Comparison of ENCODE assay signal across 9 mouse cellular contexts in the genomic region with DNA sequence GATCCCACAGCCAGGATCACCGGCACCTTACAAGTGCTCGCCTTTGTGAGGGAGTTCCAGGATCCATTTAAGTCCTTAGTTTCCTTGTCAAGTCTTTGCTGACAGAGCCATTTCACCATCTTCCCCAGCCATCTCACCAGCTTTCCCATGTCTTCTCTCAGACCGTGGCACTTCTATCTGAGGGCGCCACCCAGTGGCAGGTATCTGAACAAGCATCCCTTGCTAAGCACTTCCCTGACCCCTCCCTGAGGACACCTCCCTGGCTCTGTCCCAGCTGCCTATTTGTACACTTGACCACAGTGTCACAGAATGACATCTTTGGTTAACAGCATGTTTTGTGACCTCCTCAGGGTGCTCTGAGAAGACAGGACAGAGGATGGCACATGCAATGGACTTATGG. TPM values are rescaled to one million over a fixed set of nuclear protein-coding genes. Genes with fewer than 3 reads are reported as not detected.
DNase-seq lines count a peak whose midpoint lies in the region; ATAC-seq lines count a peak whose summit lies in the region.
"Had no signal": no experiment of that assay in that cellular context is flagged by ENCODE, and none has a peak within 500 bp of the region (broad histone marks: within the 10 kb centered on the region; RNA-seq: fewer than 3 reads in every experiment).

No protein-coding gene starts in this region.

- no peak overlapping the region for H3K9ac ChIP-seq in neural tube, embryonic 15.5 days (replicated peaks)
- H3K9ac ChIP-seq in heart, embryonic 14.5 days (ENCODE audit: low read length), result no peak overlapping the region
- H3K9ac ChIP-seq in hindbrain, embryonic 16.5 days (ENCODE audit: low read depth, low read length), result no peak overlapping the region
- H3K9ac ChIP-seq: midbrain, embryonic 12.5 days had no signal

- H3K27ac ChIP-seq in neural tube, embryonic 15.5 days (replicated peaks), result no peak overlapping the region
- no peak overlapping the region for H3K27ac ChIP-seq in heart, embryonic 14.5 days (replicated peaks in 1 of 2; ENCODE audit: control insufficient read depth in 1 of 2, insufficient read depth in 1 of 2, low read depth in 2 of 2, low read length in 2 of 2)
- H3K27ac ChIP-seq in limb, embryonic 10.5 days, result no peak overlapping the region
- H3K27ac ChIP-seq in hindbrain, embryonic 16.5 days (ENCODE audit: low read depth, low read length), result no peak overlapping the region
- H3K27ac ChIP-seq: midbrain, embryonic 12.5 days had no signal

- H3K4me2 ChIP-seq in neural tube, embryonic 15.5 days, result no peak overlapping the region
- H3K4me2 ChIP-seq in heart, embryonic 14.5 days (ENCODE audit: low read length), result no peak overlapping the region
- no peak overlapping the region for H3K4me2 ChIP-seq in hindbrain, embryonic 16.5 days (ENCODE audit: low read length)
- H3K4me2 ChIP-seq: midbrain, embryonic 12.5 days had no signal

- 19% methylated on average over 4 of the region's 4 CpGs for WGBS in neural tube, embryonic 15.5 days
- 14% methylated on average over 4 of the region's 4 CpGs for WGBS in heart, embryonic 14.5 days
- WGBS in limb, embryonic 10.5 days, result 25% methylated on average over 4 of the region's 4 CpGs
- WGBS in hindbrain, embryonic 16.5 days, result 31% methylated on average over 4 of the region's 4 CpGs

- no peak overlapping the region for H3K4me3 ChIP-seq in neural tube, embryonic 15.5 days (replicated peaks)
- H3K4me3 ChIP-seq in heart, embryonic 14.5 days (ENCODE audit: control insufficient read depth in 1 of 2, insufficient read depth in 1 of 2, low read depth in 1 of 2, low read length in 2 of 2), result no peak overlapping the region
- no peak overlapping the region for H3K4me3 ChIP-seq in limb, embryonic 10.5 days
- no peak overlapping the region for H3K4me3 ChIP-seq in hindbrain, embryonic 16.5 days (ENCODE audit: low read length)
- H3K4me3 ChIP-seq: midbrain, embryonic 12.5 days had no signal

- H3K4me1 ChIP-seq in neural tube, embryonic 15.5 days, result no peaks in the 10 kb centered on the region
- no peaks in the 10 kb centered on the region for H3K4me1 ChIP-seq in heart, embryonic 14.5 days (ENCODE audit: control insufficient read depth in 2 of 2, insufficient read depth in 2 of 2, low read length in 2 of 2)
- peaks cover 3% of the 10 kb centered on the region; the same call in 1 of the 2 replicates for H3K4me1 ChIP-seq in limb, embryonic 10.5 days
- H3K4me1 ChIP-seq in hindbrain, embryonic 16.5 days (ENCODE audit: control insufficient read depth, insufficient read depth, low read depth, low read length), result no peaks in the 10 kb centered on the region
- H3K4me1 ChIP-seq: midbrain, embryonic 12.5 days had no signal

- H3K9me3 ChIP-seq in neural tube, embryonic 15.5 days (replicated peaks), result no peaks in the 10 kb centered on the region
- no peaks in the 10 kb centered on the region for H3K9me3 ChIP-seq in heart, embryonic 14.5 days (ENCODE audit: control insufficient read depth, low read length)
- no peaks in the 10 kb centered on the region for H3K9me3 ChIP-seq in limb, embryonic 10.5 days (replicated peaks)
- H3K9me3 ChIP-seq in hindbrain, embryonic 16.5 days (ENCODE audit: control insufficient read depth, low read length), result no peaks in the 10 kb centered on the region
- H3K9me3 ChIP-seq: midbrain, embryonic 12.5 days had no signal

- H3K27me3 ChIP-seq in neural tube, embryonic 15.5 days (replicated peaks), result no peaks in the 10 kb centered on the region; the same call in 1 of the 2 replicates
- H3K27me3 ChIP-seq in heart, embryonic 14.5 days (ENCODE audit: control insufficient read depth, insufficient read depth, low read length), result peaks cover 36% of the 10 kb centered on the region
- no peaks in the 10 kb centered on the region for H3K27me3 ChIP-seq in limb, embryonic 10.5 days (ENCODE audit: low read depth, poor library complexity, severe bottlenecking)
- H3K27me3 ChIP-seq in hindbrain, embryonic 16.5 days (replicated peaks; ENCODE audit: control insufficient read depth, insufficient read depth, low read length), result no peaks in the 10 kb centered on the region

- no peaks in the 10 kb centered on the region for H3K36me3 ChIP-seq in neural tube, embryonic 15.5 days
- H3K36me3 ChIP-seq in heart, embryonic 14.5 days (ENCODE audit: control insufficient read depth, insufficient read depth, low read length), result no peaks in the 10 kb centered on the region
- no peaks in the 10 kb centered on the region for H3K36me3 ChIP-seq in limb, embryonic 10.5 days
- H3K36me3 ChIP-seq in hindbrain, embryonic 16.5 days (ENCODE audit: control insufficient read depth, insufficient read depth, low read length), result no peaks in the 10 kb centered on the region
- H3K36me3 ChIP-seq: midbrain, embryonic 12.5 days had no signal

- no peak for ATAC-seq in neural tube, embryonic 15.5 days (ENCODE audit: low FRiP score)
- ATAC-seq in heart, embryonic 14.5 days (ENCODE audit: insufficient number of reproducible peaks, insufficient read depth, low FRiP score, low read depth), result peak; percentile 40; the same call in 1 of the 2 replicates
- no peak for ATAC-seq in hindbrain, embryonic 16.5 days

- DNase-seq in neural tube, embryonic 10.5 days (ENCODE audit: extremely low spot score, low spot score), result peak; percentile 59
- DNase-seq in adipocyte (ENCODE audit: low spot score), result peak; percentile 58
- DNase-seq in cerebellum, postnatal 14 days, result peak; percentile 88 to 92
- DNase-seq in limb, embryonic 10.5 days (ENCODE audit: low spot score), result peak; percentile 66
- DNase-seq in retina, postnatal 1 day, result peak; percentile 78

RNA-seq across cellular contexts. Expression of gene Ntng2, which starts 15.2 kb away (rescaled TPM):
- 1.3 and 1.7 TPM in 2 replicates for polyA plus RNA-seq in neural tube, embryonic 15.5 days (2015; fragmentation: Nextera tagmentation; extraction: Ambion mirVana)
- polyA plus RNA-seq in heart, embryonic 14.5 days (2014; fragmentation: Nextera tagmentation; extraction: Ambion mirVana), result not detected in 2 replicates
- polyA plus RNA-seq in limb, embryonic 10.5 days (2016; fragmentation: Nextera tagmentation; extraction: Ambion mirVana), result 0.16 and 0.50 TPM in 2 replicates
- 3.5 and 4.1 TPM in 2 replicates for polyA plus RNA-seq in hindbrain, embryonic 16.5 days (2015; fragmentation: Nextera tagmentation; extraction: Ambion mirVana)
